Mouse (Mus musculus): ENCODE results near the gene Ranbp6. TPM values are rescaled to one million over a fixed set of nuclear protein-coding genes. Genes with fewer than 3 reads are reported as not detected.

The Ranbp6 gene
- polyA plus RNA-seq, 1 experiment from 2014 or later: 43.5 TPM

DNA sequence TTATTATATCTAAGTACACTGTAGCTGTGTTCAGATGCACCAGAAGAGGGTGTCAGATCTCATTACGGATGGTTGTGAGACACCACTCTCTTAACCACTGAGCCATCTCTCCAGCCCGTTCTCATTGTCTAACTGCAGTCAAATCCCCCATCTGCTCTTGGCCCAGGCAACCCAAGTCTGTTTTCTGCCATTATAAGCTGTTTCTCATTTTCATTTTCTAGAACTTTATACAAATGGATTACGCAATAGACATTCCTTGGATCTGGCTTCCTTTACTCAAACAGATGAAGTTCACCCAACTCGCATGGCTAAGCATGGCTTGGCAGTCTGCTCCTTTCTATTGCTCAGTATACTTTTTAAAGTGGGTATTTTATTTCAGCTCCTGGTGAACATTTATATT lies 27.9 kb upstream of the Ranbp6 start:
- H3K4me2 ChIP-seq (ENCODE audit: low read length): no peak overlapping the region
- ATAC-seq: no peak
- no peak overlapping the region for H3K4me3 ChIP-seq (replicated peaks; ENCODE audit: low read length)
- H3K27me3 ChIP-seq (replicated peaks; ENCODE audit: control insufficient read depth, insufficient read depth, low read length): no peaks in the 10 kb centered on the region; the same call in 1 of the 2 replicates
- H3K9me3 ChIP-seq (ENCODE audit: control insufficient read depth, low read length): no peaks in the 10 kb centered on the region
- H3K27ac ChIP-seq (ENCODE audit: low read length): no peak overlapping the region
- 75% methylated on average over 4 of the region's 4 CpGs for WGBS
- H3K4me1 ChIP-seq (replicated peaks; ENCODE audit: control insufficient read depth, insufficient read depth, low read length): peaks cover 18% of the 10 kb centered on the region
- H3K9ac ChIP-seq (replicated peaks; ENCODE audit: low read depth, low read length): no peak overlapping the region
- no peaks in the 10 kb centered on the region for H3K36me3 ChIP-seq (ENCODE audit: control insufficient read depth, insufficient read depth)

DNA sequence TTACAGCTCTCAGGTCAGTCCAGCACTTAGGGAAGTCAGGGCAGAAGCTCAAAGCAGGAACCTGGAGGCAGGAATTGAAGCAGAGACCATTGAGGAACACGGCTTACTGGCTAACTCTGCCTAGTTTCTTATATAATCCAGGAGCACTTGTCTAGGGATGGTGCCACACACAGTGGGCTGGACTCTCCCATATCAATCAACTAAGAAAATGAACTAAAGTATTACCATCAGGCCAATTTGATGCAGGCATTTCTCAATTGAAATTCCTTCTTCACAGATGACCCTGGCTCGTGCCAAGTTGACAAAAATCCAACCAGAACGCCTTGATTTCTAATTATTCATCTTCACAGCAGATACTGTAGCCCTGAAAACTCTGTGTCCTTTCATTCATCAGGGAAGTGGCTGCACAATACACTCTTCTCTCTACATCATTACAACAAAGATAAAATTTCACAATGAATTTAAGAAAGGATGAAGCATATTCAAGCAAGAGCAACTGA lies 25.9 kb upstream of the Ranbp6 start:
- no peak for ATAC-seq
- H3K4me3 ChIP-seq (replicated peaks; ENCODE audit: low read length): no peak overlapping the region
- no peaks in the 10 kb centered on the region for H3K36me3 ChIP-seq (ENCODE audit: control insufficient read depth, insufficient read depth)
- 74% methylated on average over 3 of the region's 3 CpGs for WGBS
- H3K4me2 ChIP-seq (ENCODE audit: low read length): no peak overlapping the region
- no peak overlapping the region for H3K27ac ChIP-seq (ENCODE audit: low read length)
- H3K9me3 ChIP-seq (ENCODE audit: control insufficient read depth, low read length): no peaks in the 10 kb centered on the region
- peaks cover 8% of the 10 kb centered on the region for H3K4me1 ChIP-seq (replicated peaks; ENCODE audit: control insufficient read depth, insufficient read depth, low read length)
- no peak overlapping the region for H3K9ac ChIP-seq (replicated peaks; ENCODE audit: low read depth, low read length)
- no peaks in the 10 kb centered on the region for H3K27me3 ChIP-seq (replicated peaks; ENCODE audit: control insufficient read depth, insufficient read depth, low read length)

DNA sequence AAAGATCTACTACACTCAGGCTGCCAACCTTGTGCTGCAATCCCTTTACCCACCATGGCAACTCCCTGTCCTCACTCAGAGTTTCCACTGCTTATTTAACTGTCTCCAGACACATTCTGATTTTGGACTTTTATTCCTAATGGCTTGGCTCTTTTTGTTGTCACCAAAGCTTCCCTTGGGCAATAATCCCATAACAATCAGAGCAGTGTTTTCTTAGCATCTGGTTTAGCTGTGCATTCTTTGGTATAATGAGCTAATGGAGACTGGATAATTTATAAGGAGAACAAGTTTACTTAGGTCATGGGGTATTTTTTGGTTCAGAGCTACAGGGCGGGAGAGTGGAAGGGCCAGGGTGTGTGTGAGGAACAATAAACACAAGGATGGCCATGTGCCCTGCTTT lies 25.4 kb upstream of the Ranbp6 start:
- H3K9me3 ChIP-seq (ENCODE audit: control insufficient read depth, low read length): no peaks in the 10 kb centered on the region
- WGBS: 35% methylated on average over 1 of the region's 1 CpGs

DNA sequence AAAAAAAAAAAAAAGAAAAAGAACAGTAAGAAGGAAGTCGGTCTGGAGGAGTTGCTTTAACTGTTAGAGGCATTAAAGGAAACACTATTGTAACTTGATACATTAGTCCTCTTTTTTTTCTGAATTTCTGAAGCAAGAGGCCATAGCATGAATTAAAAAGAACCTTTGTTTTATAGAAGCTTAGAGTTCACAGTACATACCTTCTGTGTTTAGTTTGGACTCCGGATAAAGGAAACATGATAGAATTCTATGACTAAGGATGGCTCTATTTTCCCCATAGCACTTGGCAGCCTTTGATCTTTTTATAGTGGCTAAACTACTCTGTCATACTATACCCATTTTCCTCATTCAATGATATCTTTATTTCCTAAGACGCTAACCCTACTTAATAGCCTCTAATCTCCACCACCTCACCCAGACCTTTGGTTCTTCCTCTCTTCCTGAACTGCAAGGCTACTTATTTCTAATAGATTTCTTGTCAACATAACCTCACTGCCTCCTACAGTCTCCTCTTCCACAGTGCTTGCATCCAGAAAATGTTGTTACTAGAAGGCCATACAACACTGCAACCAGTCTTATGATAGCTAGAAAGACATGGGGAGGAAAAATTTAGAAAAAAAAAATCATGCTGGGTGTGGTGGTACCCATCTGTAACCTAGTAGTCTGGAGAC lies 22.7 kb upstream of the Ranbp6 start:
- Histone ChIP-seq H3K9me3 (ENCODE audit: control insufficient read depth, low read length) (no peaks in the 10 kb centered on the region), H3K4me1 (replicated peaks; ENCODE audit: control insufficient read depth, insufficient read depth, low read length) (no peaks in the 10 kb centered on the region), H3K4me3 (replicated peaks; ENCODE audit: low read length) (no peak overlapping the region), H3K4me2 (ENCODE audit: low read length) (no peak overlapping the region), H3K27me3 (replicated peaks; ENCODE audit: control insufficient read depth, insufficient read depth, low read length) (no peaks in the 10 kb centered on the region), H3K36me3 (ENCODE audit: control insufficient read depth, insufficient read depth) (no peaks in the 10 kb centered on the region), H3K9ac (replicated peaks; ENCODE audit: low read depth, low read length) (no peak overlapping the region), H3K27ac (ENCODE audit: low read length) (no peak overlapping the region)
- WGBS: 66% methylated on average over 3 of the region's 3 CpGs
- no peak for ATAC-seq

More for the DNA sequence above, 25.4 kb upstream of the Ranbp6 start:
- Histone ChIP-seq H3K27ac (ENCODE audit: low read length) (no peak overlapping the region), H3K4me2 (ENCODE audit: low read length) (no peak overlapping the region), H3K9ac (replicated peaks; ENCODE audit: low read depth, low read length) (no peak overlapping the region), H3K4me3 (replicated peaks; ENCODE audit: low read length) (no peak overlapping the region), H3K4me1 (replicated peaks; ENCODE audit: control insufficient read depth, insufficient read depth, low read length) (peaks cover 3% of the 10 kb centered on the region), H3K36me3 (ENCODE audit: control insufficient read depth, insufficient read depth) (no peaks in the 10 kb centered on the region), H3K27me3 (replicated peaks; ENCODE audit: control insufficient read depth, insufficient read depth, low read length) (no peaks in the 10 kb centered on the region)
- no peak for ATAC-seq

DNA sequence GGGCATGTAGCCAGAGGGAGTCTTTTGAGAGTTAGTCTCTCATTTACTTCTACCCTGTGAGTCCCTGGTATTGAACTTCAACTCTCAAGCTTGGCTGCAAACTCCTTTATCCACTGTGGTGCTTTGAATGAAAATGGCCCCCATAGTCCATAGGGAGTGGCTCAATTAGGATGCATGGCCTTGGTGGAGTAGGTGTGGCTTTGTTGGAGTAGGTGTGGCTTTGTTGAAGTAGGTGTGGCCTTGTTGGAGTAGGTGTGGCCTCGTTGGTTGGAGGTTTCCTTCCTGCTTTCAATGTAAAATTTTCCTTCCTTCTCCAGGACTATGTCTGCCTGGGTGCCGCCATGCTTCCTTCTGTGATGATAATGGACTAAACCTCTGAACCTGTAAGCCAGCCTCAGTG lies 18.1 kb upstream of the Ranbp6 start:
- Histone ChIP-seq H3K4me3 (replicated peaks; ENCODE audit: low read length) (no peak overlapping the region), H3K9ac (replicated peaks; ENCODE audit: low read depth, low read length) (no peak overlapping the region), H3K36me3 (ENCODE audit: control insufficient read depth, insufficient read depth) (no peaks in the 10 kb centered on the region), H3K9me3 (ENCODE audit: control insufficient read depth, low read length) (no peaks in the 10 kb centered on the region), H3K4me2 (ENCODE audit: low read length) (no peak overlapping the region), H3K4me1 (replicated peaks; ENCODE audit: control insufficient read depth, insufficient read depth, low read length) (no peaks in the 10 kb centered on the region), H3K27me3 (replicated peaks; ENCODE audit: control insufficient read depth, insufficient read depth, low read length) (no peaks in the 10 kb centered on the region), H3K27ac (ENCODE audit: low read length) (no peak overlapping the region)
- ATAC-seq: no peak
- WGBS: 77% methylated on average over 2 of the region's 2 CpGs

DNA sequence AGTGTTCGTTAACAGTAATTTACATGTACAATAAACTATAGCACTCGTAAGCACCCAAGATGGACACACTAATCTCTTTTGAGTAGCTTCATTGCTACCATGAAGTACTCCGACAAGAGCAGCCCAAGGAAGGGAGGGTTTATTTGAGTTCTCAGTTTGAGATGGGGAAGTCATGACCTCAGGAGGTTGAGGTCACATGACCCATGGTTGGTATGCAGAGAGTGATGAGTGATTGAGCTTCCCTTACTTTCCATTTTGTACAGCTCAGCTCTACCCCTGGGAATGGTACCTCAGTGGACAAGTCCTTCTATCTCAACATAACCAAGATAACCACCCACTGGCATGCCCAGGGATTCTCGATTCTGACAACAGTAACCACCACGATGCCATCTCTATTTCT lies 15.8 kb upstream of the Ranbp6 start:
- Histone ChIP-seq H3K4me3 (replicated peaks; ENCODE audit: low read length) (no peak overlapping the region), H3K9me3 (ENCODE audit: control insufficient read depth, low read length) (no peaks in the 10 kb centered on the region), H3K4me2 (ENCODE audit: low read length) (no peak overlapping the region), H3K27me3 (replicated peaks; ENCODE audit: control insufficient read depth, insufficient read depth, low read length) (no peaks in the 10 kb centered on the region), H3K27ac (ENCODE audit: low read length) (no peak overlapping the region), H3K9ac (replicated peaks; ENCODE audit: low read depth, low read length) (no peak overlapping the region), H3K36me3 (ENCODE audit: control insufficient read depth, insufficient read depth) (no peaks in the 10 kb centered on the region), H3K4me1 (replicated peaks; ENCODE audit: control insufficient read depth, insufficient read depth, low read length) (no peaks in the 10 kb centered on the region)
- no peak for ATAC-seq
- 80% methylated on average over 5 of the region's 5 CpGs for WGBS

DNA sequence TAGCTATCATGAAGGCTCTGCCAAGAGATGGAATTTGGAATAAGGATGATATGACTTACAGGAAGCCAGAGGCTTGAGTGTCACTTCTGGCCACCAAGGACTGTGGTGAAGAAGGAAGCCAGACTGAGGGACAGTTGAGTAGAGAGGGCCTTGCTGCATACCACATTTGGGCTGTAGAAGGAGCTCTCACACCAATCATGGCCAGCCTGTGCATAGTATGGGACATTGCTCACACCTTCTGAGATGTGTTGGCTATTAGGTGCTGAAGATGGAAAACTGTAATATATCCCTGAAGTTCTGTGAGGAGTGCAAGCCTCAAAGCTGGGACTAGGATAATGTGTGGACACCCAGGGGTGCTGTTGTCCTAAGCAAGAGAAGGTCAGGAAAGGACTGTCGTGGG lies 13.9 kb upstream of the Ranbp6 start:
- Histone ChIP-seq H3K4me2 (ENCODE audit: low read length) (no peak overlapping the region), H3K9me3 (ENCODE audit: control insufficient read depth, low read length) (no peaks in the 10 kb centered on the region), H3K4me1 (replicated peaks; ENCODE audit: control insufficient read depth, insufficient read depth, low read length) (no peaks in the 10 kb centered on the region), H3K4me3 (replicated peaks; ENCODE audit: low read length) (no peak overlapping the region), H3K27ac (ENCODE audit: low read length) (no peak overlapping the region), H3K36me3 (ENCODE audit: control insufficient read depth, insufficient read depth) (no peaks in the 10 kb centered on the region), H3K27me3 (replicated peaks; ENCODE audit: control insufficient read depth, insufficient read depth, low read length) (no peaks in the 10 kb centered on the region), H3K9ac (replicated peaks; ENCODE audit: low read depth, low read length) (no peak overlapping the region)
- peak; percentile 82 for ATAC-seq
- WGBS: 71% methylated on average over 1 of the region's 1 CpGs

DNA sequence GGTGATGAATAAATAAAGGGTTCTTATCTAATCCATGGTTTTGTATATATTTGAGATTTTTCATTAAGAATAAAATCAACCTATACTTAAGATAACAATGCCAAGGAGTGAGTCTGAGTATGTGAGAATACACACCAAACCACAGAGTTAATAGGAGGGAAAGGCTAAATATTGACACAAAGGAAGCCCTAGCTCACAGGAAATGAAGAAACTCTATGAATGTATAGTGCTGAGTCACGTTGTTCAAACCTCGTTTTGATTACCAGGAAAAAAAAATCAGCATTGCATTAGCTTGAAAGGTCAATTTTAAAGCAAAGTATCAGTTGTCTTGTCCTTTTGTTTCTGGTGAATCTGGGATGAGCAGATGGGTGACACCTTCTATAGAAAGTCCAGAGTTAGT lies 12.2 kb upstream of the Ranbp6 start:
- H3K27ac ChIP-seq (ENCODE audit: low read length): no peak overlapping the region
- no peak for ATAC-seq
- H3K9me3 ChIP-seq (ENCODE audit: control insufficient read depth, low read length): no peaks in the 10 kb centered on the region
- no peaks in the 10 kb centered on the region for H3K36me3 ChIP-seq (ENCODE audit: control insufficient read depth, insufficient read depth)
- H3K4me1 ChIP-seq (replicated peaks; ENCODE audit: control insufficient read depth, insufficient read depth, low read length): no peaks in the 10 kb centered on the region
- H3K4me2 ChIP-seq (ENCODE audit: low read length): no peak overlapping the region
- no peak overlapping the region for H3K4me3 ChIP-seq (replicated peaks; ENCODE audit: low read length)
- no peak overlapping the region for H3K9ac ChIP-seq (replicated peaks; ENCODE audit: low read depth, low read length)
- 49% methylated on average over 2 of the region's 2 CpGs for WGBS
- H3K27me3 ChIP-seq (replicated peaks; ENCODE audit: control insufficient read depth, insufficient read depth, low read length): no peaks in the 10 kb centered on the region

DNA sequence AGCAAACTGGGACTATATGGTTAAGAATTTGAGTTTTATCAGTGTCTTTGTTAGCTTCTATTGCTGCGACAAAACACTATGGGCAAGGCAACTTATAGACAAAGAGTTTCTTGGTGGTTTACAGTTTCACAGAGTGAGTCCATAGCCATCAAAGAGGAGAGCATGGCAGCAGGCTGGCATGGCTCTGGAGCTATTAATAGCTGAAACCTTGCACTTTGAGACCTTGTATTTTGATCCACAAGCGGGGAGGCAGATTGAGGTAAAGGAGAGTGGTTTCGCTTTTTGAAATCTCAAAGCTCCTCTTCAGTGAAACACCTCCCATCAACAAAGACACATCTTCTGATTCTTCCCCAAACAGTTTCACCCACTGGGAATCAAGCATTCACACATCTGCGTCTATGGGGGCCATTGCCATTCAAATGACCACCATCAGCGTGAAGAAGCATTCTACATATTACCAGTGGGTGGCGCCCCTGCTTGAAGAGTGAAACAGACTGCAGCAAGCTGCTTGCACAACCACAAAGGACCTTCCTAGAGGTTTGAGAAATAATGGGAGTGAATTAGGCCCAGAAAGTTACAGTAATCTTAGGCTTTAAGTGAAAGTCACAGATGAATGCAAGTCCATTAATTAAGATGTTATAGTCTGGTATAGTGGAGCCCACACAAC lies 11.4 kb upstream of the Ranbp6 start:
- peak; percentile 38; the same call in 1 of the 2 replicates for ATAC-seq
- 48% methylated on average over 6 of the region's 6 CpGs for WGBS
- Histone ChIP-seq H3K36me3 (ENCODE audit: control insufficient read depth, insufficient read depth) (no peaks in the 10 kb centered on the region), H3K4me3 (replicated peaks; ENCODE audit: low read length) (no peak overlapping the region), H3K9me3 (ENCODE audit: control insufficient read depth, low read length) (no peaks in the 10 kb centered on the region), H3K4me2 (ENCODE audit: low read length) (no peak overlapping the region), H3K27ac (ENCODE audit: low read length) (no peak overlapping the region), H3K9ac (replicated peaks; ENCODE audit: low read depth, low read length) (no peak overlapping the region), H3K4me1 (replicated peaks; ENCODE audit: control insufficient read depth, insufficient read depth, low read length) (no peaks in the 10 kb centered on the region), H3K27me3 (replicated peaks; ENCODE audit: control insufficient read depth, insufficient read depth, low read length) (no peaks in the 10 kb centered on the region)

Measured in forebrain, embryonic 16.5 days (tissue).